Mouse (Mus musculus) G1E (cell line): ENCODE results near the gene Tbx19. TPM values are rescaled to one million over a fixed set of nuclear protein-coding genes. Genes with fewer than 3 reads are reported as not detected.

Experiments
- ATAC-seq: 2 replicates; pipeline ENCODE4 v1.8.0; 2016; ENCODE audit warnings: mild to moderate bottlenecking; ENCODE audit not compliant: insufficient number of reproducible peaks, poor library complexity, low FRiP score, severe bottlenecking; ENCODE audit errors: extremely low read depth
- DNase-seq: peaks from one replicate; pipeline ENCODE4 v3.0.0; 2012; ENCODE audit warnings: low spot score
- H3K27me3 ChIP-seq: 2 replicates; pipeline ENCODE4 v1.6.1; 2012; ENCODE audit warnings: mild to moderate bottlenecking, low read length, inconsistent platforms; ENCODE audit not compliant: insufficient read depth
- H3K36me3 ChIP-seq: replicated peaks from 2 replicates; pipeline ENCODE3; 2012; ENCODE audit warnings: mild to moderate bottlenecking, inconsistent platforms
- H3K4me1 ChIP-seq: 2 replicates; pipeline ENCODE4 v1.6.1; 2012; ENCODE audit warnings: low read depth, low read length, inconsistent platforms, mixed read lengths; ENCODE audit not compliant: insufficient read depth
- H3K4me3 ChIP-seq: 2 replicates; pipeline ENCODE4 v1.5.1; 2012; ENCODE audit warnings: low read depth, mild to moderate bottlenecking, inconsistent platforms, low read length, moderate library complexity, mixed read lengths
- H3K9me3 ChIP-seq: replicated peaks from 2 replicates; pipeline ENCODE4 v1.6.1; 2012; ENCODE audit warnings: inconsistent platforms
- CTCF ChIP-seq: IDR thresholded peaks from 2 replicates; pipeline ENCODE4 v1.5.1; 2012; ENCODE audit warnings: low read depth, low read length, inconsistent platforms, mixed read lengths
- GATA1 ChIP-seq: IDR thresholded peaks from 2 replicates; pipeline ENCODE4 v1.6.1; 2012; ENCODE audit warnings: borderline replicate concordance, low read length, inconsistent platforms, mixed read lengths
- GATA2 ChIP-seq: IDR thresholded peaks from 2 replicates; pipeline ENCODE4 v1.6.1; 2012; ENCODE audit warnings: low read depth, low read length, inconsistent platforms, borderline replicate concordance
- POLR2AphosphoS5 ChIP-seq: IDR thresholded peaks from 2 replicates; pipeline ENCODE4 v1.6.1; 2012; ENCODE audit warnings: low read depth, low read length, inconsistent platforms; ENCODE audit not compliant: insufficient replicate concordance
- TAL1 ChIP-seq: conservative IDR thresholded peaks from 2 replicates; pipeline ENCODE4 v1.6.1; 2012; ENCODE audit warnings: low read depth, low read length, inconsistent platforms, mixed read lengths
- polyA plus RNA-seq: library from polyadenylated mRNA; stranded (reverse); fragments of >175 nt; gene quantifications from 2 replicates; pipeline ENCODE4 v1.2.3, GENCODE M21; 2012
- total RNA-seq, 2 experiments: library from RNA; stranded (forward) in 1 of 2; stranded (reverse) in 1 of 2; fragments of 200-1000 nt in 1 of 2; fragments of >200 nt in 1 of 2; fragmentation: Nextera tagmentation in 1 of 2; gene quantifications; 2 replicates each; pipeline ENCODE4 v1.2.3; 2014 to 2017

Tbx19 gene
- total and polyA plus RNA-seq, 3 experiments, result not detected

DNA sequence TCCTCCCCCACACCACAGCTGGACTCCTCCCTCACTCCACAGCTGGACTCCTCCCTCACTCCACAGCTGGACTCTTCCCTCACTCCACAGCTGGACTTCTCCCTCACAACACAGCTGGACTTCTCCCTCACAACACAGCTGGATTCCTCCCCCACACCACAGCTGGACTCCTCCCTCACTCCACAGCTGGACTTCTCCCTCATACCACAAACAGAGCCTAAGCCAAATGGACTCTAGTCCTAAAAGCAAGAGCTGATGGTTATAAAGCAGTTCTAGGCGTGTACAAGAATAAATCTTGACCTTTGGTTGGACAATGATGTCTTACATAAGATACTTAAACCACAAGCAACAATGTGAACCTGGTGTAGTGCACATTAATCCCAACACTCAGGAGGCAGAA is 38.4 kb upstream of the Tbx19 start:
- H3K4me1 ChIP-seq, result peaks cover 28% of the 10 kb centered on the region
- ATAC-seq, result no peak
- DNase-seq, result no peak
- H3K4me3 ChIP-seq, result no peak overlapping the region
- peaks cover 3% of the 10 kb centered on the region for H3K27me3 ChIP-seq
- H3K9me3 ChIP-seq, result no peaks in the 10 kb centered on the region
- no peaks in the 10 kb centered on the region for H3K36me3 ChIP-seq
- no peak for TF ChIP-seq GATA1
- TF ChIP-seq POLR2AphosphoS5, result no peak
- no peak for TF ChIP-seq TAL1
- no peak for TF ChIP-seq GATA2
- no peak for TF ChIP-seq CTCF

- ATAC-seq (no peak), DNase-seq (no peak)
- no peaks in the 10 kb centered on the region for H3K36me3 ChIP-seq
- H3K4me1 ChIP-seq, result peaks cover 33% of the 10 kb centered on the region
- H3K4me3 ChIP-seq, result no peak overlapping the region
- H3K27me3 ChIP-seq, result peaks cover 3% of the 10 kb centered on the region
- no peak for TF ChIP-seq GATA1
- no peak for TF ChIP-seq CTCF
- TF ChIP-seq TAL1, result no peak
- no peak for TF ChIP-seq POLR2AphosphoS5
- TF ChIP-seq GATA2, result no peak
- H3K9me3 ChIP-seq, result no peaks in the 10 kb centered on the region
Measured at GRCm38 (mm10) chr1:165197875-165198274, 37.3 kb upstream of the Tbx19 start.

DNA sequence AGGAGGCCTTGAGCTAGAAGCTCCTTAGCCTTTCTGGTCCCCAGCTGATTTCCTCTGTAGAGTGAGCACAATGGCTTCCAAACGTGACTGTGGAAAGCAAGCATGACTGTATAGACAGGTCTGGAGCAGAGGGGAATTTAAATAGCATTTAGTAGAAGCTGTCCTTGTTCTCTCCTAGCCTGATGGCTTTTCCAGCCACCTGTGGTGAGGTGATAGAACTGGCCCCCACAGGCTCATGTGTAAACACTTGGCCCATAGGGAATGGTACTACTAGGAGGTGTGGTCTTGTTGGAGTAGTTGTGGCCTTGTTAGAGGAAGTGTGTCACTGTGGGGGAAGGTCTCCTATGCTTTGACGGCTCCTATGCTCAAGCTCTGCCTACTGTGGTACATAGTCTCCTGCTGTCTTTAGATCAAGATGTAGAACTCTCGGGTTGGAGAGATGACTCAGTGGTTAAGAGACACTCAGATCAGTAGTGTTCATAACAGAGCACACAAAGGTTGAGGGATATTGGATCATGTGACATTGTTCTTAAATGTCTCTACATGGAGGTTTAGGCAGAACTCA is 34.9 kb upstream of the Tbx19 start:
- H3K27me3 ChIP-seq, result peaks cover 3% of the 10 kb centered on the region
- ATAC-seq (peak; percentile 12; the same call in 1 of the 2 replicates), DNase-seq (peak; percentile 16)
- TF ChIP-seq CTCF (no peak), GATA1 (no peak), TAL1 (no peak), POLR2AphosphoS5 (no peak), GATA2 (no peak)
- H3K4me1 ChIP-seq, result peaks cover 49% of the 10 kb centered on the region
- H3K36me3 ChIP-seq, result peaks cover 13% of the 10 kb centered on the region
- H3K9me3 ChIP-seq, result no peaks in the 10 kb centered on the region
- peak overlapping the region; percentile 91; the same call in 1 of the 2 replicates for H3K4me3 ChIP-seq

DNA sequence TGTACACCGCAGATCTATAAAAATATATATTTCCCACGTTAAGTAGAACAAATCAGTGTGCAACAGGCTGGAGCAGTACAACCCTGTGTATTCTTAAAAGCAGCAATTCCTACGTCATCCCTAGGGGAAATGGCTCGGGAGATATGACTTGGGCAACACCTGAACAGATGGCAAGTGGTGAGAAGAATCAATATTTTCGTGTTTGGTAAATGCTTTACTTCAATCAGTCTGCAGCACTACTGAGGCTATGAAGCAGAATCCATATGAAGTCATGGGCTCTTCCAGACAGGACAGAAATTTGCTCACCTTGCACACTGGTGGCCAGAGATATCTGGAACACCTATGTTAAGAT is 34.1 kb upstream of the Tbx19 start:
- DNase-seq (no peak), ATAC-seq (0 out of 2 replicates have a peak, but pooled peaks have one; percentile 2)
- TF ChIP-seq CTCF (no peak), TAL1 (no peak), GATA1 (no peak), GATA2 (no peak), POLR2AphosphoS5 (no peak)
- peaks cover 57% of the 10 kb centered on the region for H3K4me1 ChIP-seq
- H3K4me3 ChIP-seq, result peak overlapping the region; percentile 91
- H3K36me3 ChIP-seq, result peaks cover 18% of the 10 kb centered on the region
- peaks cover 3% of the 10 kb centered on the region for H3K27me3 ChIP-seq
- H3K9me3 ChIP-seq, result no peaks in the 10 kb centered on the region

DNA sequence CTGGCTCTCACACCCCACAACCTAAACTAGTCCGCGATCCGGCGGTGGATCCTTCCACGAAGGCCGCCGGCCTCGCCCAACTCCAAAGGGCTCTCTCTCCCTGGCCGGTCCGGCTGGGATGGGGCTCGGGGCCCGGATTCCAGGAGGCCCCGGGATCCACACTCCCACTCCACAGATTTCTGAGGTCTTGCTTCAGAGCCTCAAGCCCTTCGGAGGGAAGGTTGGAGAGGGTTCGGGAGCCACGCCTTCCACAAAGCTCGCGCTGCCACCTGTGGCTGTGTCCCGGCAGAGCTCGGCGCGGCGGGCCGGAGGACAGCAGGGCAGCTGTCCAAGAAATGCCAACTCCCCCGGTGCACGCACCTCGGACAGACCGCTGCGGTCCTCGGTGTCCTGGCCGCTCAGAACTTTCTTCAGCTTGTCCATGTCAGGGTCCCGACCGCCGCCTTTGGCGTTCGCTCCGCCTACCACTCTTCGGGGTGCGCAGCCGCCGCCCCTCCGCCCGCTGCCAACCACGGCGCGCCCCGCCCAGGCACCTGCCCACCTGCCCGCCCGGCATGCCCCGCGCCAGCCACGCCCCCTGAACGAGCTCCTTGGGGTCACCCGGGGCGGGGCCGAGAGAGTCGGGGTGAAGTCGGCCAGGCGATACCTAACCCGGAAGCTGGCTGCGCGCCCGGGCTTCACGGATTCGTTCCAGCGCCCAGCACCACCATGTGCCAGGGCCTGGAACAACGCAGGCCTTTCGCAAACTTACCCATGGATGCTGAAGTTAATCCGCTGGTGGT is 33.5 kb upstream of the Tbx19 start, which contains the start of gene Sft2d2:
TSS of gene Sft2d2 (minus strand) at position 559 of the 782 bp plus-strand sequence.
- peak; percentile 88 for ATAC-seq
- DNase-seq, result peak; percentile 92
- no peak for TF ChIP-seq TAL1
- TF ChIP-seq GATA1, result no peak
- TF ChIP-seq CTCF, result no peak
- TF ChIP-seq GATA2, result no peak
- no peak for TF ChIP-seq POLR2AphosphoS5
- Histone ChIP-seq H3K36me3 (peaks cover 20% of the 10 kb centered on the region), H3K9me3 (no peaks in the 10 kb centered on the region), H3K4me3 (peak within 1 kb of the TSS; percentile 91), H3K27me3 (peaks cover 3% of the 10 kb centered on the region), H3K4me1 (peaks cover 62% of the 10 kb centered on the region)

DNA sequence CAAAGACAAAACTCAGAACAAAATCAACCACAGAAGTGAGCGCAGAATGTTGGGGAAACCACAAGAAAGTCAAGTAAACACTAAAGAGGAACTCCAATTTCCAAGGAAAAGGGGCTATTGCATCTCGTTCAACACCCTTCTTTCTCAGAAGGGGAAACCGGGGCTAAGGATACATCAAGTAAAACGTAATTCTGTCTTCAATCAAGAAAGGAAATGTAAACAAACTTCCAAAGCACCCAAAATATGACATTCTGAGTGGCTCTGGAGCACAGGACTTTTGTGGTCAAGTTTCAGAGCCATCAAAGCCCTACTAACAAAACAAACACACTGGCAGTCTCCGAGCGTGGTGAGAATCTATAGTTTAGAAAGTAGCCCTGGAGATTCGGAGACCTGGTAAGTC is 32.9 kb upstream of the Tbx19 start:
- H3K4me3 ChIP-seq, result peak overlapping the region; percentile 91
- H3K27me3 ChIP-seq, result no peaks in the 10 kb centered on the region
- no peak for TF ChIP-seq POLR2AphosphoS5
- no peak for TF ChIP-seq TAL1
- no peak for TF ChIP-seq GATA2
- TF ChIP-seq CTCF, result no peak
- TF ChIP-seq GATA1, result no peak
- DNase-seq (peak; percentile 35), ATAC-seq (no peak)
- peaks cover 63% of the 10 kb centered on the region for H3K4me1 ChIP-seq
- peaks cover 20% of the 10 kb centered on the region for H3K36me3 ChIP-seq
- H3K9me3 ChIP-seq, result no peaks in the 10 kb centered on the region

- no peaks in the 10 kb centered on the region for H3K27me3 ChIP-seq
- H3K4me3 ChIP-seq, result peak overlapping the region; percentile 91; the same call in 1 of the 2 replicates
- DNase-seq (no peak), ATAC-seq (no peak)
- peaks cover 25% of the 10 kb centered on the region for H3K36me3 ChIP-seq
- TF ChIP-seq POLR2AphosphoS5 (no peak), GATA1 (no peak), CTCF (no peak), TAL1 (no peak), GATA2 (no peak)
- peaks cover 68% of the 10 kb centered on the region for H3K4me1 ChIP-seq
- no peaks in the 10 kb centered on the region for H3K9me3 ChIP-seq
Measured at GRCm38 (mm10) chr1:165192714-165193264, 32.2 kb upstream of the Tbx19 start.
